Mouse (Mus musculus): ENCODE measurements around the gene Papss2.

DNA sequence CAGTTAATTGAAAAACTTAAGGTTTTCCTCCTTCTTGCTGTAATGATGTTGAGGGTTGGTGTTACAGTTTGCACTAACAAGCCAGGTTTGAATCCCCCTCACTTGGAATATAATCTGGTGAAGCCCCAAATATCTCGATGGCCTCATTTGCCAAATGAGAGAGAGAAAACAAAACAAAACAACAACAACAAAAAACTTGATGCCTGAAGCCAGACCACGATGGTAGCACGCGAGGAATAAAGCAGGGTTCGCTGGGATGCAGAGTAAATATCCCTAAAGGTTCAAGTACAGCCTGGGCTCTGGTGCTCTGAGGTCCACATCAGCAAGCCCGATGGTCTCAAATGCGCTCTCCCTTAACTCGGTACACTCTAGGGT, 472 bp upstream of the Papss2 start:
- TF ChIP-seq POLR2A (IDR thresholded peaks at IDR 0.05; ENCODE audit: low read depth, low read length) (no peak), CTCF (conservative IDR thresholded peaks at IDR 0.05; ENCODE audit: insufficient read depth, insufficient read length, low read depth, low read length) (no peak)
